In the genomic region with DNA sequence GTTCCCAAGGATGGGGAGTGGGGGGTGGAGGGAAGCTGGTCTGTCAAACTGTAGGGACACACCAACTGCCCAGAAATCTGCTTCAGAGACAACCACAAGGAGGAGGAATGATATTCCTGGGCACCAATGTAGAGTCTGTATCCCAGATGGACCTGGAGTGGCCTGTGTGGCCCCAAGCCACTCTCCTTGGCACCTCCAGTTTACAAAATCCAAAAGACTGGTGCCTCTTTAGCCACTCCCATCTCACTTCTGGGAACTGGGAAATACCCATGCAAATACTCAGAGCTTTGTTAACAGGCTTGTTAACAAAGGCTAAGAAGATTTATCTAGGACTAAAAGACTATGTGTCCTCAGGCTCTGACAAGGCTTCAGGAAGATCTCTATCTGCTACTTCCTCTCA, we compare ENCODE assay signal across 9 mouse cellular contexts. TPM values are rescaled to one million over a fixed set of nuclear protein-coding genes. Genes with fewer than 3 reads are reported as not detected.
DNase-seq lines count a peak whose midpoint lies in the region; ATAC-seq and TF ChIP-seq lines count a peak whose summit lies in the region.
"Had no signal": no experiment of that assay in that cellular context is flagged by ENCODE, and none has a peak within 500 bp of the region (broad histone marks: within the 10 kb centered on the region; RNA-seq: fewer than 3 reads in every experiment).

No protein-coding gene starts in this region.

- no peaks in the 10 kb centered on the region for H3K27me3 ChIP-seq in liver, adult 2 months (ENCODE audit: control insufficient read depth, insufficient read depth, low read length)
- no peaks in the 10 kb centered on the region for H3K27me3 ChIP-seq in embryonic facial prominence, embryonic 14.5 days (replicated peaks; ENCODE audit: control insufficient read depth, insufficient read depth, low read length)
- H3K27me3 ChIP-seq in liver, embryonic 14.5 days (ENCODE audit: control insufficient read depth, insufficient read depth, low read length) = no peaks in the 10 kb centered on the region

- peak overlapping the region; percentile 85 for H3K27ac ChIP-seq in liver, adult 2 months (replicated peaks; ENCODE audit: insufficient read depth, low read depth, low read length)
- H3K27ac ChIP-seq in embryonic facial prominence, embryonic 14.5 days (replicated peaks; ENCODE audit: low read depth, low read length) = peak overlapping the region; percentile 61
- peak overlapping the region; percentile 95 for H3K27ac ChIP-seq in liver, embryonic 14.5 days

- no peak for TF ChIP-seq CTCF in liver, adult 2 months (IDR thresholded peaks at IDR 0.05; ENCODE audit: low read depth, low read length)
- no peak for TF ChIP-seq CTCF in liver, embryonic 14.5 days (IDR thresholded peaks at IDR 0.05; ENCODE audit: low read depth)

- peaks cover 11% of the 10 kb centered on the region for H3K4me1 ChIP-seq in liver, adult 2 months (ENCODE audit: control insufficient read depth, insufficient read depth, low read length)
- peaks cover 7% of the 10 kb centered on the region; the same call in 1 of the 2 replicates for H3K4me1 ChIP-seq in embryonic facial prominence, embryonic 14.5 days (ENCODE audit: control insufficient read depth, insufficient read depth, low read length)
- peaks cover 81 to 83% of the 10 kb centered on the region in 2 experiments for H3K4me1 ChIP-seq in liver, embryonic 14.5 days (replicated peaks; ENCODE audit: control insufficient read depth in 2 of 2, insufficient read depth in 2 of 2, low read length in 1 of 2)

- no peak for ATAC-seq in embryonic facial prominence, embryonic 14.5 days (ENCODE audit: low read depth)
- peak; percentile 51; the same call in 1 of the 2 replicates for ATAC-seq in liver, embryonic 14.5 days (ENCODE audit: insufficient read depth)
- no peak for ATAC-seq in activated CD4-positive, CD25-positive, alpha-beta regulatory T cell, adult 4 months

- H3K4me2 ChIP-seq in embryonic facial prominence, embryonic 14.5 days (ENCODE audit: low read depth, low read length) = no peak overlapping the region
- peak overlapping the region; percentile 79 for H3K4me2 ChIP-seq in liver, embryonic 14.5 days (ENCODE audit: low read depth)

- no peak for TF ChIP-seq EP300 in liver, embryonic 14.5 days (IDR thresholded peaks at IDR 0.05; ENCODE audit: low read depth)

- H3K9ac ChIP-seq in liver, adult 2 months (ENCODE audit: low read depth, low read length) = no peak overlapping the region
- no peak overlapping the region for H3K9ac ChIP-seq in embryonic facial prominence, embryonic 14.5 days (ENCODE audit: low read depth, low read length)
- peak overlapping the region; percentile 67 for H3K9ac ChIP-seq in liver, embryonic 14.5 days (replicated peaks)

- no peak for TF ChIP-seq POLR2A in liver, adult 2 months (IDR thresholded peaks at IDR 0.05; ENCODE audit: extremely low read depth, insufficient read depth, low read length)

- no peaks in the 10 kb centered on the region for H3K79me2 ChIP-seq in liver, adult 2 months (ENCODE audit: control insufficient read depth, insufficient read depth, low read length)

- H3K36me3 ChIP-seq in liver, adult 2 months (ENCODE audit: control insufficient read depth, insufficient read depth, low read length) = peaks cover 27% of the 10 kb centered on the region
- peaks cover 29% of the 10 kb centered on the region for H3K36me3 ChIP-seq in embryonic facial prominence, embryonic 14.5 days (ENCODE audit: control insufficient read depth, insufficient read depth, low read length)
- peaks cover 3% of the 10 kb centered on the region for H3K36me3 ChIP-seq in liver, embryonic 14.5 days (replicated peaks; ENCODE audit: control insufficient read depth, insufficient read depth, low read depth)

- no peak overlapping the region for H3K4me3 ChIP-seq in liver, adult 2 months (ENCODE audit: insufficient read depth, low read depth, low read length)
- H3K4me3 ChIP-seq in embryonic facial prominence, embryonic 14.5 days (ENCODE audit: low read depth, low read length) = no peak overlapping the region
- H3K4me3 ChIP-seq in liver, embryonic 14.5 days (ENCODE audit: insufficient read depth in 1 of 2, low read depth in 2 of 2, low read length in 2 of 2) = peak overlapping the region in 1 of 2 experiments; percentile 27; a peak in 1 of 4 replicates

- no peaks in the 10 kb centered on the region for H3K9me3 ChIP-seq in embryonic facial prominence, embryonic 14.5 days (ENCODE audit: control insufficient read depth, low read length)
- H3K9me3 ChIP-seq in liver, embryonic 14.5 days (ENCODE audit: control insufficient read depth, low read length) = no peaks in the 10 kb centered on the region

- peak; percentile 20 for DNase-seq in adrenal gland, adult 2 months
- no peak for DNase-seq in adrenal gland, postnatal 25 days
- no peak for DNase-seq in liver, adult 2 months (ENCODE audit: extremely low read depth, low read depth, low spot score)
- DNase-seq in liver = no peak
- no peak for DNase-seq in embryonic facial prominence, embryonic 14.5 days (ENCODE audit: low spot score)
- DNase-seq in liver, embryonic 14.5 days (ENCODE audit: low read depth in 3 of 3, low spot score in 3 of 3) = peak in 1 of 3 experiments; percentile 71
- DNase-seq in layer of hippocampus, adult 11-12 months (ENCODE audit: low spot score) = no peak
- DNase-seq: kidney, adult 8-10 months had no signal

RNA-seq across cellular contexts. Expression of a gene that starts 54.1 kb away (rescaled TPM):
- total RNA-seq in adrenal gland, adult 2 months (2021) = 10 to 100 TPM; 37.5 to 50.4 TPM
- polyA plus RNA-seq in adrenal gland, adult 2 months (2012; rRNA removed) = 40.3 and 47.6 TPM in 2 replicates
- 58.8 and 65.2 TPM in 2 replicates for total RNA-seq in adrenal gland, postnatal 25 days (2021)
- total RNA-seq in liver, adult 2 months (2014; rRNA removed) = 10.8 and 11.5 TPM in 2 replicates
- polyA plus RNA-seq in liver, adult 2 months (2012; rRNA removed) = 10.4 and 12.1 TPM in 2 replicates
- polyA plus RNA-seq in embryonic facial prominence, embryonic 14.5 days (2014; fragmentation: Nextera tagmentation; extraction: Ambion mirVana) = 33.1 and 34.0 TPM in 2 replicates
- polyA plus RNA-seq in liver, embryonic 14.5 days (2012; rRNA removed) = 8.7 and 9.7 TPM in 2 replicates
- 10.8 and 12.3 TPM in 2 replicates for polyA plus RNA-seq in liver, embryonic 14.5 days (2014; fragmentation: Nextera tagmentation; extraction: Ambion mirVana)
- polyA plus RNA-seq in activated CD4-positive, CD25-positive, alpha-beta regulatory T cell, adult 4 months (2017; shearing (Covaris generic)) = 10 to 100 TPM; 28.7 to 30.4 TPM
